Mouse (Mus musculus) embryonic fibroblast, embryonic 13.5 days (primary cell): Measurements from ENCODE around the gene Idh3b. TPM values are rescaled to one million over a fixed set of nuclear protein-coding genes. Genes with fewer than 3 reads are reported as not detected.

ENCODE experiments used
- H3K27ac ChIP-seq: 2 replicates; pipeline ENCODE4 v1.5.1; 2012; ENCODE audit warnings: low read length, control low read depth, inconsistent platforms; ENCODE audit not compliant: insufficient read depth
- H3K4me1 ChIP-seq: 2 replicates; pipeline ENCODE4 v1.6.1; 2011; ENCODE audit warnings: low read length; ENCODE audit not compliant: control insufficient read depth, insufficient read depth
- H3K4me3 ChIP-seq: 2 replicates; pipeline ENCODE4 v1.5.1; 2011; ENCODE audit warnings: mild to moderate bottlenecking, control low read depth, low read length; ENCODE audit not compliant: insufficient read depth
- CTCF ChIP-seq: IDR thresholded peaks from 2 replicates; pipeline ENCODE4 v1.5.1; 2011; ENCODE audit warnings: mild to moderate bottlenecking, control low read depth, low read length, moderate library complexity, borderline replicate concordance; ENCODE audit not compliant: insufficient read depth
- POLR2A ChIP-seq: IDR thresholded peaks from 2 replicates; pipeline ENCODE4 v1.6.1; 2011; ENCODE audit warnings: low read depth, mild to moderate bottlenecking, control low read depth, low read length, moderate library complexity
- polyA plus RNA-seq: library from polyadenylated mRNA; stranded (reverse); fragments of >200 nt; gene quantifications from 2 replicates; pipeline ENCODE4 v1.2.4, GENCODE M21; 2011; ENCODE audit warnings: low read depth; ENCODE audit not compliant: missing spikeins, insufficient read length

Gene Idh3b
- polyA plus RNA-seq = 143 and 156 TPM in 2 replicates

DNA sequence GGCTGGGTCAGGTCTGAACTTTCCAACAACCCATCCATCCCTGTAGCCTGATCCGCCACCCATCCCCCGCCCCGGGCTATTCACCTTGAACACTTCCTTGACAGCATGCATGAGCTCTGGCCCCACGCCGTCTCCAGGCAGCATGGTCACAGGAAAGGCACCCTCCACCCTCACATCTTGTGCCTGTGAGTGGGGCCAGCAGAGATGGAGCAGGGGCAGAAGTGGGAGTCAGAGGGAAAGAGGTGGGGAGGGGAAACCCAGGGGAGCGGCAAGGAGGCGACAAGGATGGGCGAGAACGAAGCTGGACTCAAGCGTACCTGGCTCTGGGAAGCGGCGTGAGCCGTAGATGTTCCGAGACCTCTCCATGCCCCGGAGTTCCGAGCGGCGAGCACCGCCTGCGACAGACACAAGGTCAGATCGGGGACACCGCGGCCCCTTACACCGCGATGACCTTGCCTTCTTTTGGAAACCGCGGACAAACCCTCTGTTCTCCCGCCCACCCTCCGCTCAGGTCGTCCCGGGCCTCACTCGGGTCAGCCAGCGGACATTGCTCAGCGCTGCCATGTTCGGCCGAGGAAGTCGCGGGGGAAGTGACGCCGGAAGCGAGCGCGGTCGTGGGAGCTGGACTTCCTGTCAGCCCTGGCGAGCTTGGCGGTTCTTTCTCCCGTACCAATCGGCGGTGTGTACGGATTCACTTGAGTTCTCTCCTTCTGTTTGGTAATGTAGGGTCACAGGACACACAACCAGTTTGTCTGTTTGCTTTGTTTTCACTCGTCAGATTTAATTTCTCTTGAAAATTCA is at the start of gene Idh3b:
Gene Idh3b, minus strand, starts transcription at position 694 of the 801 bp plus-strand sequence.
- H3K27ac ChIP-seq = no peak within 1 kb of the TSS
- H3K4me3 ChIP-seq = peak within 1 kb of the TSS; percentile 80
- no peaks in the 10 kb centered on the region for H3K4me1 ChIP-seq
- TF ChIP-seq POLR2A (peak; percentile 95), CTCF (no peak)

DNA sequence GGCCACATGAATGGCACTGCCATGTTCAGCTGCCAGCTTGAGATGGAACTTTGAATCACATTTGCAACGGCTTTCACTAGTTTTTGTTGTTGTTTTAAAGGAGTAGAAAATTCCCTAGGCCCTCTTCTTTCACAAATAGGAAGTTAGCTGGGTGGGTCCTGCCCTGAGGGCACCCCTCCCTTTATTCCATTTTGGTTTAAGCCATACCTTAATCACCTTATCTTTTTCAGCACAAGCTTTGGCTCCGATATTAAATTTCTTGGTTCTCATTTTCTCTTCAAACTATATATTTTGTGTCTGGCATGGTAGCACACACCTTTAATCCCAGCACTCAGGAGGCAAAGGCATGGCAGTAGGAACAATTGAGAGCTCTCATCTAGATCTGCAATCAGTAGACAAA is 45.2 kb upstream of the Idh3b start:
- Histone ChIP-seq H3K4me3 (no peak overlapping the region), H3K27ac (no peak overlapping the region), H3K4me1 (no peaks in the 10 kb centered on the region)
- TF ChIP-seq CTCF (no peak), POLR2A (no peak)

GRCm38 (mm10) chr2:130327057-130327456 is 42.7 kb upstream of the Idh3b start:
- Histone ChIP-seq H3K4me3 (no peak overlapping the region), H3K4me1 (no peaks in the 10 kb centered on the region), H3K27ac (no peak overlapping the region)
- no peak for TF ChIP-seq POLR2A
- TF ChIP-seq CTCF = no peak

- Histone ChIP-seq H3K4me3 (no peak overlapping the region), H3K4me1 (no peaks in the 10 kb centered on the region), H3K27ac (no peak overlapping the region)
- TF ChIP-seq CTCF (no peak), POLR2A (no peak)
Measured at GRCm38 (mm10) chr2:130303014-130303413, 18.7 kb upstream of the Idh3b start.

- Histone ChIP-seq H3K4me3 (no peak overlapping the region), H3K4me1 (no peaks in the 10 kb centered on the region), H3K27ac (no peak overlapping the region)
- TF ChIP-seq CTCF (no peak), POLR2A (no peak)
Measured at GRCm38 (mm10) chr2:130297580-130297979, 13.2 kb upstream of the Idh3b start.

- H3K4me1 ChIP-seq = 0 out of 2 replicates have a peak, but pooled peaks cover 3% of the 10 kb centered on the region
- no peak for TF ChIP-seq CTCF
- no peak for TF ChIP-seq POLR2A
- H3K4me3 ChIP-seq = peak overlapping the region; percentile 45
- no peak overlapping the region for H3K27ac ChIP-seq
Measured at GRCm38 (mm10) chr2:130296134-130296745, 11.9 kb upstream of the Idh3b start.

DNA sequence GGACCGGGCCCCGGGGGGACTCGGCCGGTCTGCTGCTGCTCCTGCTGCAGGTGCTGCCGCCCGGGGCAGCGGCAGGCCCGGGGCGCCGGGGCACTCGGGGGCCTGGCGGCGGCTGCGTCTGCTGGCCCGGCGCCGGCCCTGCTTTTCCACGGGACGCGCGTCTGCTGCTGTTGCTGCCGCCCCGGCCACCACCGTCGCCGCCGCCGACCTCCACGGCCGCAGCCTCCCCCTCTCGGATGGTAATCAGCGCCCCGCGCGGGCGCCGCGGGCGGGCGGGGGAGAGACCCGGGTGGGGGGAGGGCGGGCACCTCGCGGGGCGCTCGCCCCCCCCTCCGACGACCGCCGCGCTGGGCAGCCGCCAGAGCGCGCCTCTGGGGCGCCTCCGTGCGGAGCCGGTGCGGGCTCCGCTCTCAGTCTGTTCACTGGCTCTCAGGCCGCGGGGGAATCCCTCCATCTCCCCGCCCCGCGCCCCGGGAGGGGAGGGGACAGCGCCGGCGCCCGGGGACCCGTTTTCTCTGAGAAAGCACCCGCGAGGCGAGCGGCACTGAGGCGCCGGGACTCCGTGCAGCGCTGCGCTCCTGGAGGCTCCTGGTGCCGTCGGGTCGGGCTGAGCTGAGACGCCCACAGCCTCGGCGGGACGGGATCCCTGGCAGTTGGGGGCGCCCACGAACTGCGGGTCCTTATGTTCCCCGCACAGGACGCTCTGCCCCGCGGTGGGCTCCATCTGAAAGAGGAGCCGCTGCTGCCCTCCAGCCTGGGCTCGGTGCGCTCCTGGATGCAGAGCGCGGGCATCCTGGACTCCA is 11.2 kb upstream of the Idh3b start:
- H3K4me3 ChIP-seq = peak overlapping the region; percentile 45
- peaks cover 5% of the 10 kb centered on the region; the same call in 1 of the 2 replicates for H3K4me1 ChIP-seq
- no peak for TF ChIP-seq POLR2A
- TF ChIP-seq CTCF = no peak
- H3K27ac ChIP-seq = no peak overlapping the region

- peaks cover 5% of the 10 kb centered on the region; the same call in 1 of the 2 replicates for H3K4me1 ChIP-seq
- no peak within 1 kb of the TSS for H3K27ac ChIP-seq
- no peak for TF ChIP-seq CTCF
- peak; percentile 51; the same call in 1 of the 2 replicates for TF ChIP-seq POLR2A
- peak within 1 kb of the TSS; percentile 45 for H3K4me3 ChIP-seq
Measured at GRCm38 (mm10) chr2:130294936-130295277, 10.6 kb upstream of the Idh3b start, which contains the start of gene Ebf4. Ebf4 (plus strand) TSS chr2:130295169.

DNA sequence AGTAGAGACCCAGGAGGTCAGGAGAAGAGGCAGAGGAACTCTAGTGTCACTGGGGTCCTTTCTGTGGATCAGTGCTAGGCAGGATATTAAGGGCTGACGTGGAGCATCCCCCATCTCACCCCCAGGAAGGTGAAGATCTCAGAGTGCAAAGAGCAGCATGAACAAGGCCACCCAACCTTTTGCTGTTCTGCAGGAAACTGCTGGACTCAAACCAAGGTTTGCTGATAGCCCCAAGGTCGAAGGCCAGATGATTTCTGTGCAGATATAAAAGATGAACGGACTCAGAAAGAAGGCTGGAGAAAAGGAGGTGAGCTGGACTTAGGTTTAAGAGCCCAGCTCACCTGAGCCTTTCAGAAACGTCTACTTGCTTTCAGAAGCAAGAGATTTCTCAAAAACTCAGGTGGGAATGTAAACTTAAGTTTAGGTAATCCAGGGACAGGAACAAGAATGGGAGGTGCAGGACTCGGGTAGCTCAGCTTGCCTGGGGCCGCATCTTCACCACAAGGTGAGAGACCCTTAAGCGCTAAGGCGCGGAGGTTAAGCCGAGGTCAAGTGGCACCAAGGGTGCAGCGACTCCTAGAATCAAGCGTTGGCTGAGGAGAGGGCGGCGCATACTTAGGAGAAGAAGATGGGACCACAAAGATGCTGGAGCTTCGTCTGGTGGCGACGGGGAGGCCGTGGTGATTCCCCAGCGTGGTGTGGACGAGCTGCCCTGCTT is 10.0 kb upstream of the Idh3b start:
- TF ChIP-seq CTCF (no peak), POLR2A (no peak)
- Histone ChIP-seq H3K4me1 (peaks cover 5% of the 10 kb centered on the region; the same call in 1 of the 2 replicates), H3K27ac (no peak overlapping the region), H3K4me3 (peak overlapping the region; percentile 17; the same call in 1 of the 2 replicates)
